Mouse (Mus musculus): Measurements from ENCODE around the gene Znrd1. TPM values are rescaled to one million over a fixed set of nuclear protein-coding genes. Genes with fewer than 3 reads are reported as not detected.

Znrd1 gene
- polyA plus RNA-seq, 1 experiment from 2014 or later, result 97.6 TPM

DNA sequence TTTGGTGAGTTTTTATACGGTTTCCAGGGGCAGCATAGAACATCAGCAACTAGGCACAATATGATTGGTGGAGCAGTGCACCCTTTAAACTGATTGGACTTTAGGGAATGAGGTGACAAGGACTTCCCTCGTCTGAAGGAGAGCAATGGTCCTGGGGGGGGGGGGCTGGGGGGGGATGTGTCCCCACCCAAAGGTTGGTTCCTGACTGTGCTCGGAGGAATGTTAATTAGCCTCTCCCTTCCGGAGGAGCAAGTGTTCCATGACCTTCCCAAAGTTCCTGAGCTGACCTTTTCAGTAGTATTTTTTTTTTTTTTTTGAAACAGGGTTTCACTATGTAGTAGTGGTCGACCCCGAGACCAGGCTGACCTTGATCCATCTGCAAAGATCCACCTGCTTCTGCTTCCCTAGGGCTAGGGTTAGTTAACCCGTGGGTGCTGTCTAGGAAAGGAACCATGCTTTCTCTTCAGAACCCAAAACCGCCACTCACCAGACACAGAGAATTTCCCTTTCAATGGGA lies 15.0 kb upstream of the Znrd1 start:
- Histone ChIP-seq H3K4me1 (ENCODE audit: control insufficient read depth, insufficient read depth, low read length) (no peaks in the 10 kb centered on the region), H3K27ac (ENCODE audit: low read depth, low read length) (no peak overlapping the region), H3K27me3 (ENCODE audit: control insufficient read depth, insufficient read depth, low read length) (no peaks in the 10 kb centered on the region), H3K4me2 (replicated peaks; ENCODE audit: low read depth, low read length) (no peak overlapping the region), H3K4me3 (ENCODE audit: low read length) (no peak overlapping the region), H3K9me3 (ENCODE audit: control insufficient read depth, low read length) (no peaks in the 10 kb centered on the region), H3K9ac (ENCODE audit: low read depth, low read length) (no peak overlapping the region), H3K36me3 (ENCODE audit: control insufficient read depth, insufficient read depth, low read length) (no peaks in the 10 kb centered on the region)
- WGBS, result 62% methylated on average over 8 of the region's 8 CpGs
- no peak for ATAC-seq (ENCODE audit: low FRiP score, low TSS enrichment)

DNA sequence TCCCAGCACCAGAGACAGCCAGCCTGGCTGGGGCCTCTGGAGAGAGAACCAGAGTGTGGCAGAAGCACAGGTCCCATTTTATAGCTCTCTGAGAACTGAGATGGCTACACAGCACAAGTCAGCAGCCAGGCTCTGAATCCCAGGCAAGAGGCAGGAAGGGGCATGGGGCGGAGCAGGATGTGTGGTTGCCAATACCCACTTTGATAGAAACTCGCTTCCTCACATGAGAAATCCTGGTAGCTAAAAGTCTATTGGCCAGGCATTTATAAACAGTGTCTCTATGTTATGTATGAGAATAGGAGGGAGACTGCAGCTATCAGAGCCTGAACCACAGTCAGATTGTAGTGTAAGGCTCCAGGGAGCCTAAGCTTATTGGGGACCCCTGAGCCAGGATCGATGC lies 14.4 kb upstream of the Znrd1 start:
- Histone ChIP-seq H3K4me3 (ENCODE audit: low read length) (no peak overlapping the region), H3K4me1 (ENCODE audit: control insufficient read depth, insufficient read depth, low read length) (no peaks in the 10 kb centered on the region), H3K4me2 (replicated peaks; ENCODE audit: low read depth, low read length) (no peak overlapping the region), H3K27ac (ENCODE audit: low read depth, low read length) (no peak overlapping the region), H3K27me3 (ENCODE audit: control insufficient read depth, insufficient read depth, low read length) (no peaks in the 10 kb centered on the region), H3K9ac (ENCODE audit: low read depth, low read length) (no peak overlapping the region), H3K9me3 (ENCODE audit: control insufficient read depth, low read length) (no peaks in the 10 kb centered on the region), H3K36me3 (ENCODE audit: control insufficient read depth, insufficient read depth, low read length) (no peaks in the 10 kb centered on the region)
- WGBS, result 83% methylated on average over 3 of the region's 3 CpGs
- ATAC-seq (ENCODE audit: low FRiP score, low TSS enrichment), result no peak

DNA sequence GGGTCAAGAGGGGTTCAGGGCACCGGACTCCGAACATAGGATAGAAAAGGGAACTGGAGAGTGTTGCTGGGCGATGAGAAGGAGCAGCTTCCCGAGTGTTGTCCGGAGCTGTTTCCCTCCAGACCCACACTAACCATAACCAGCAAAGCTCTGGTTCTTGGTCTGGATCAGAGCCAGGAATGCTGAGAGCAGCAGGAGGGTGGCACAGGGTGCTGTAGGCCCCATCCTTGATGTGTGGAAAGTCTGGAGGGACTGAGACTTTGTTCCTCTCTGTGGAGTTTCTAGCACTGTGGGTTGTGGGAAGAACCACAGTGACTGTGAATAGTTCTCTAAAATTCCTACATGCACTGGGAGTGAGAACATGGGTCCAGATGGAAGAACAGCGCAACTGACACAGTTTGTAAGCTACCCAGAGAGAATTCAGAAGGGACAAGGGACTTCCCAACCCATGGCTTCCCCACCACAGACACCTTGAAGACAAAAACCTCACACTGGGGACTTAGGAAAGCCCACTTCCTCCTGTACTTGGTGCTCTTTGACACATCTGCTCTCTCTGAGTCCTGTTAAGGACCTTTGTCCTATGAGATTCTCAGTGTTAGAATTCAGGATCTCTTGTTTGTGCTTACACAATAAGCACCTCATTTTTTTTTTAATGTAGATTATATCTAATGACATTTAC lies 13.0 kb upstream of the Znrd1 start:
- no peak overlapping the region for H3K27ac ChIP-seq (ENCODE audit: low read depth, low read length)
- H3K4me3 ChIP-seq (ENCODE audit: low read length), result no peak overlapping the region
- H3K4me2 ChIP-seq (replicated peaks; ENCODE audit: low read depth, low read length), result no peak overlapping the region
- H3K9ac ChIP-seq (ENCODE audit: low read depth, low read length), result no peak overlapping the region
- no peaks in the 10 kb centered on the region for H3K36me3 ChIP-seq (ENCODE audit: control insufficient read depth, insufficient read depth, low read length)
- 96% methylated on average over 6 of the region's 6 CpGs for WGBS
- H3K27me3 ChIP-seq (ENCODE audit: control insufficient read depth, insufficient read depth, low read length), result no peaks in the 10 kb centered on the region
- no peaks in the 10 kb centered on the region for H3K9me3 ChIP-seq (ENCODE audit: control insufficient read depth, low read length)
- no peaks in the 10 kb centered on the region for H3K4me1 ChIP-seq (ENCODE audit: control insufficient read depth, insufficient read depth, low read length)
- no peak for ATAC-seq (ENCODE audit: low FRiP score, low TSS enrichment)

DNA sequence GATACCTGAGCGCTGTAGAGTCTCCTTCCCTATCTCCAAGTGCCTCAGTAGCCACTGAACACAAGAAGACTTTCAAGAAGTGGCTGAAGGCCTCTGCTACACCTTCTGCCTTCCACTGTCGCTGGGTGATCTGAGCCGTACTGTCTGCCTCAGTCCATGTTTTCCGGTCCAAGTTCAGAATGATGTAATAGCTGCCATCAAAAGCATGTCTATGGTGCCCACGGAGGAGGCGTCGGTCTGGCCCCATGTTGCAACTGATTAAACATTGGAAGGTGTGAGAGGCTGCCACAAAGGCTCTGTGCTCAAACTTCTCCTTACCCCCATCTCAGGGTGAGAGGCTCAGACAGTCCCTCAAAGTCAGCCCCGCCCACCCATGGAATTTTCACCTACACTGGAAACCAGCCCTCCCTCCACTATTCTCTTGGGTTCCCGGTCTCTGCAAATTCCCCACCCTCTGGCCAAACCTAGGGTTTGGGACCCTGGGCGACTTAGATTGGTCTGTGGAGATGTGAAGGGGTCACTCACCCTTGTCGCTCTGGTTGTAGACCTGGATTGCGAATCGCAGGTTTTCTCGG lies 12.0 kb upstream of the Znrd1 start:
- Histone ChIP-seq H3K36me3 (ENCODE audit: control insufficient read depth, insufficient read depth, low read length) (no peaks in the 10 kb centered on the region), H3K27ac (ENCODE audit: low read depth, low read length) (no peak overlapping the region), H3K9me3 (ENCODE audit: control insufficient read depth, low read length) (no peaks in the 10 kb centered on the region), H3K27me3 (ENCODE audit: control insufficient read depth, insufficient read depth, low read length) (no peaks in the 10 kb centered on the region), H3K4me1 (ENCODE audit: control insufficient read depth, insufficient read depth, low read length) (no peaks in the 10 kb centered on the region), H3K9ac (ENCODE audit: low read depth, low read length) (no peak overlapping the region), H3K4me3 (ENCODE audit: low read length) (no peak overlapping the region), H3K4me2 (replicated peaks; ENCODE audit: low read depth, low read length) (no peak overlapping the region)
- ATAC-seq (ENCODE audit: low FRiP score, low TSS enrichment), result no peak
- WGBS, result 86% methylated on average over 14 of the region's 14 CpGs

DNA sequence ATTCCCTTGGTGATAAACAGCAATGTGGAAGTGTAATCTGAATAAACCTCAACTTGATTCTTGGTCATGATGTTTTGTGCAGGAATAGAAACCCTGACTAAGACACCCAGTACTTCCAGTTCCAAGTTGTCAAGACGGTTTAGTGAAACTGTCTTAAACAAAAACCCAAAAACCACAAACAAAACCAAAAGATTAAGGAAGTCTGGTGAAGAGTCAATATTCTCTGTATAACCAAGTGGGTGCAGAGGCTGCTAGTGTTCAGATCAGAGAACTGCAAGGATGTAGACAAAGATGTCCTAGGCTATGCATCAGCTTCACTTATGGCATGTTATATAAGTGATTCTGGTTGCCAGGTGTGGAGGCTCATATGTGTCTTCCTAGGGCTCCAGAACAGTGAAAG lies 8.5 kb upstream of the Znrd1 start:
- H3K27ac ChIP-seq (ENCODE audit: low read depth, low read length), result no peak overlapping the region
- H3K27me3 ChIP-seq (ENCODE audit: control insufficient read depth, insufficient read depth, low read length), result no peaks in the 10 kb centered on the region
- no peak for ATAC-seq (ENCODE audit: low FRiP score, low TSS enrichment)
- no peaks in the 10 kb centered on the region for H3K4me1 ChIP-seq (ENCODE audit: control insufficient read depth, insufficient read depth, low read length)
- H3K9me3 ChIP-seq (ENCODE audit: control insufficient read depth, low read length), result no peaks in the 10 kb centered on the region
- no peak overlapping the region for H3K4me3 ChIP-seq (ENCODE audit: low read length)
- WGBS, result 80% methylated on average over 1 of the region's 1 CpGs
- no peak overlapping the region for H3K9ac ChIP-seq (ENCODE audit: low read depth, low read length)
- no peak overlapping the region for H3K4me2 ChIP-seq (replicated peaks; ENCODE audit: low read depth, low read length)
- no peaks in the 10 kb centered on the region for H3K36me3 ChIP-seq (ENCODE audit: control insufficient read depth, insufficient read depth, low read length)

- ATAC-seq (ENCODE audit: low FRiP score, low TSS enrichment), result no peak
- peaks cover 8% of the 10 kb centered on the region for H3K36me3 ChIP-seq (ENCODE audit: control insufficient read depth, insufficient read depth, low read length)
- no peak overlapping the region for H3K27ac ChIP-seq (ENCODE audit: low read depth, low read length)
- H3K4me2 ChIP-seq (replicated peaks; ENCODE audit: low read depth, low read length), result no peak overlapping the region
- H3K4me3 ChIP-seq (ENCODE audit: low read length), result no peak overlapping the region
- no peaks in the 10 kb centered on the region for H3K9me3 ChIP-seq (ENCODE audit: control insufficient read depth, low read length)
- no peaks in the 10 kb centered on the region for H3K27me3 ChIP-seq (ENCODE audit: control insufficient read depth, insufficient read depth, low read length)
- 0 out of 2 replicates have a peak, but pooled peaks cover 5% of the 10 kb centered on the region for H3K4me1 ChIP-seq (ENCODE audit: control insufficient read depth, insufficient read depth, low read length)
- WGBS, result 75% methylated on average over 1 of the region's 1 CpGs
- no peak overlapping the region for H3K9ac ChIP-seq (ENCODE audit: low read depth, low read length)
Measured at GRCm38 (mm10) chr17:36961125-36961524, 2.8 kb upstream of the Znrd1 start.

- Histone ChIP-seq H3K27me3 (ENCODE audit: control insufficient read depth, insufficient read depth, low read length) (no peaks in the 10 kb centered on the region), H3K9me3 (ENCODE audit: control insufficient read depth, low read length) (no peaks in the 10 kb centered on the region), H3K4me2 (replicated peaks; ENCODE audit: low read depth, low read length) (peak overlapping the region; percentile 65), H3K9ac (ENCODE audit: low read depth, low read length) (peak overlapping the region; percentile 55), H3K4me3 (ENCODE audit: low read length) (peak overlapping the region; percentile 51), H3K27ac (ENCODE audit: low read depth, low read length) (peak overlapping the region; percentile 10; the same call in 1 of the 2 replicates), H3K4me1 (ENCODE audit: control insufficient read depth, insufficient read depth, low read length) (0 out of 2 replicates have a peak, but pooled peaks cover 5% of the 10 kb centered on the region), H3K36me3 (ENCODE audit: control insufficient read depth, insufficient read depth, low read length) (peaks cover 20% of the 10 kb centered on the region)
- WGBS, result 8% methylated on average over 12 of the region's 12 CpGs
- ATAC-seq (ENCODE audit: low FRiP score, low TSS enrichment), result no peak; the same call in 1 of the 2 replicates
Measured at GRCm38 (mm10) chr17:36958884-36959283, 525 bp upstream of the Znrd1 start.

- WGBS, result 82% methylated on average over 1 of the region's 1 CpGs
Measured at GRCm38 (mm10) chr17:36953062-36953461, 5.3 kb downstream of the Znrd1 start.

DNA sequence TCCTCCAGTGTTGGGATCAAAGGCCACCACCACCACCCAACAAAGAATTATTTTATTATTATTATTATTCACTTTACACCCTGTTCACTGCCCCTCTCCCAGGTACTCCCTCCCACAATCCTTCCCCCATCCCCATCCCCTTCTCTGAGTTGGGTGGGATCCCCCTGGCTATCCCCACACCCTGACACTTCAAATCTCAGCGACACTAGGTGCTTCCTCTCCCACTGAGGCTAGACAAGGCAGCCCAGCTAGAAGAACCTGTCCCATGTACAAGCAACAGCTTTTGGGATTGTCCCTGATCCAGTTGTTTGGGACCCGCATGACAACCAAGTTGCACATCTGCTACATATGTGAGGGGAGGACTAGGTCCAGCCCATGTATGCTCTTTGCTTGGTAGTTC lies 5.7 kb downstream of the Znrd1 start:
- peaks cover 9% of the 10 kb centered on the region; the same call in 1 of the 2 replicates for H3K4me1 ChIP-seq (ENCODE audit: control insufficient read depth, insufficient read depth, low read length)
- ATAC-seq (ENCODE audit: low FRiP score, low TSS enrichment), result no peak
- peaks cover 27% of the 10 kb centered on the region for H3K36me3 ChIP-seq (ENCODE audit: control insufficient read depth, insufficient read depth, low read length)
- 100% methylated on average over 2 of the region's 2 CpGs for WGBS
- no peaks in the 10 kb centered on the region for H3K27me3 ChIP-seq (ENCODE audit: control insufficient read depth, insufficient read depth, low read length)
- H3K9ac ChIP-seq (ENCODE audit: low read depth, low read length), result no peak overlapping the region
- H3K9me3 ChIP-seq (ENCODE audit: control insufficient read depth, low read length), result no peaks in the 10 kb centered on the region
- no peak overlapping the region for H3K27ac ChIP-seq (ENCODE audit: low read depth, low read length)
- H3K4me3 ChIP-seq (ENCODE audit: low read length), result no peak overlapping the region
- H3K4me2 ChIP-seq (replicated peaks; ENCODE audit: low read depth, low read length), result no peak overlapping the region

More at GRCm38 (mm10) chr17:36953062-36953461, 5.3 kb downstream of the Znrd1 start:
- H3K4me3 ChIP-seq (ENCODE audit: low read length), result no peak overlapping the region
- peaks cover 11% of the 10 kb centered on the region; the same call in 1 of the 2 replicates for H3K4me1 ChIP-seq (ENCODE audit: control insufficient read depth, insufficient read depth, low read length)
- no peaks in the 10 kb centered on the region for H3K9me3 ChIP-seq (ENCODE audit: control insufficient read depth, low read length)
- H3K4me2 ChIP-seq (replicated peaks; ENCODE audit: low read depth, low read length), result no peak overlapping the region
- no peak for ATAC-seq (ENCODE audit: low FRiP score, low TSS enrichment)
- no peak overlapping the region for H3K9ac ChIP-seq (ENCODE audit: low read depth, low read length)
- H3K36me3 ChIP-seq (ENCODE audit: control insufficient read depth, insufficient read depth, low read length), result peaks cover 27% of the 10 kb centered on the region
- no peaks in the 10 kb centered on the region for H3K27me3 ChIP-seq (ENCODE audit: control insufficient read depth, insufficient read depth, low read length)
- H3K27ac ChIP-seq (ENCODE audit: low read depth, low read length), result no peak overlapping the region
